Mouse (Mus musculus) adrenal gland, adult (tissue): ENCODE data around the gene Boc.
"Not testable (repeated sequence)": the region's sequence is repeated elsewhere in the genome, so short reads cannot be mapped to it uniquely, and the experiment has no call there.

Source experiments
- DNase-seq, 2 experiments: peaks; one replicate each; pipeline ENCODE4 v3.0.0; 2022 to 2023; ENCODE audit warnings: low spot score in 1 of 2; ENCODE audit not compliant: inconsistent age in 2 of 2

Gene Boc

DNA sequence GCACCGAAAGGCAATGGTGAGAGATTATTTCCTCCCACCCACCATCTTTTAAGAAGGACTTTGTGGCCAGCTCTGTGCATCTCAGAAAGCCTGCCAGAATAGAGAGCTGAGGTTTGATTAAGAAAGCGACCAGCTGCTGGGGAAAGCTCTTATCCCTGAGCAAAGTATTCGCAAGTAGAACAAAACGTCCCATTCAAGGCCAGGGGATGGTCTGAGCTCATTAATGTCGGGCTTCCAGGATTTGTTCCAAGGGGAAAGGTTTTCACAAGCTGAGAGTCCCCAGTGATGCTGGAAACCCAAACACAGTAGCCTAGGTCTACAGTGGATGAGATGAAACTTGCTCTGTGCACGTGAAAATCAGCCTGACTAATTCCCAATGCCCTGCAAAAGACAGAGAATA lies 64.8 kb downstream of the Boc start:
- DNase-seq: peak; percentile 83 to 84

- no peak for DNase-seq
Observed at GRCm38 (mm10) chr16:44492706-44493105, 66.0 kb downstream of the Boc start.

DNA sequence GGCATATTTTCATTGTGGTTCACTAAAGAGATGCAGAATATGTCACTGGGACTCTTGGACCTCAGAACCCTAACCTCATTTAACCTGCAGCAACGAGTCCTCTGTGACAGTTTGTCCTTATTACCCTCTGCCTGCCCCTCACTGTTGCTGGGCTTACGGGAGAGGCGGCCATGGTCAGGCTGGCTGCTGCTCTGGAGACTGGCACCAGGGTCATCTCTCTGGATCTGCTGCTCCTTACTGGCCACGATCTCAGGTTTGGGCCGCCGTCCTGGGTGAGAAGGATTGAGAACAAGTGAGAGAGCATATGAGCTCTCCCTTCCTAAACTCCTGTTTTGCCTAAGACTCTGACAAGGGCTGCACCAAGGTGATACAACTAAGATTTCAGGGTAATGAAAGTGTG lies 66.5 kb downstream of the Boc start:
- no peak for DNase-seq

DNA sequence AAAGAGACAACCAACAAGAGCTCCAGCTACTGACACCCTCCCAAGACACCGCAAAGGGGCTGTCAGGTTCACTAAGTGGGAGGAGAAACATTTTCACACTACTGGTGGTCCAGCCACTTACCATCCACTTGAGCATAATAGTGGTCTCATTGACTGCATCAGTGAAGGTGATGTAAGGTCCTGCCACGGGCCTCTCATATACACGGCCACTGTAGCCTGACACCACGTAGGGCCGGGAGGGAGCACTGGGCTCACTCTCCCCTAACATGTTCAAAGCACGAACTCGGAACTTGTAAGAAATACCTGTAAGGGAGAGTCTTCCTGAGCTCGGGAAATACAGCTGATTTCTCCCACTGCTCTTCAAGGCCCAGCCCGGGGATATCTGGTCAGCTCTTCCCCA lies 67.6 kb downstream of the Boc start:
- DNase-seq: no peak

GRCm38 (mm10) chr16:44487194-44487593 lies 71.5 kb downstream of the Boc start:
- DNase-seq: peak in 1 of 2 experiments; percentile 31

DNA sequence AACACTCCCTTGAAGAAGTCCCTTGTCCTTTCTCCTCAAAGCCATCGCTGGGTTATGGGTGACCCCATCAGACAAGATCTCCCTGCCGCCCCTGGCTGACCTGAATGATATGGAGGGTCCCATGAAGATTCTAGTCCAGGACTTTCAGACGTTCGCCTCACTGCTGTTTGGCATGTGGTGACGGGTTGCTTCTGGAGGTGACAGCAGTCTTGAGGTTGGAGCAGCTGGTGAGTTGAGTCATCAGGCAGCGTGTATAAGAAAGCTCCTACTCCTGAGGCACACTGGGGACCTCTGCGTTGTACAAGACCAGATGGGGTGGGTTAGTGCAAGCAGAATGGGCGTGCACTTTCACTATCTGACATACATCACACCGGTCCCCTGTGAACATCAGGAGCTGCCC lies 72.1 kb downstream of the Boc start:
- peak in 1 of 2 experiments; percentile 32 for DNase-seq

DNA sequence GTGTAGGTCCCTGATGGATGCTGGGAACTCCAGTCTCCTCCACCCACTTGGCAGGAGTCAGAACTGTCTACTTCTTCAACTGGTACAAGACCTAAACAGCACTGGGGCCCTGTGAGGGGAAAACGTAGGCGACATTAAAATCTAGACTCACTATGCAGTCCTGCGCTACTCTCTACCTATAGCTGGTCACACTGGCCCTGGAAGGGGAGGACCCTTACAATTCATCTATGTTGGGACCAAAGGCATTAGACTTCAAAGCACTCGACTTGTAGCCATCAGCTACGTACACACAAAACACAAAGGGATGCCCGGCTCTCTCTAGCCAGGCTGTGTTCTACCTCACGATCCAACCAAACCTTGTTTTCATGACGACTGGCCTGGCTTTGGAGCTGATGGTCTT lies 73.0 kb downstream of the Boc start:
- peak in 1 of 2 experiments; percentile 56 for DNase-seq

DNA sequence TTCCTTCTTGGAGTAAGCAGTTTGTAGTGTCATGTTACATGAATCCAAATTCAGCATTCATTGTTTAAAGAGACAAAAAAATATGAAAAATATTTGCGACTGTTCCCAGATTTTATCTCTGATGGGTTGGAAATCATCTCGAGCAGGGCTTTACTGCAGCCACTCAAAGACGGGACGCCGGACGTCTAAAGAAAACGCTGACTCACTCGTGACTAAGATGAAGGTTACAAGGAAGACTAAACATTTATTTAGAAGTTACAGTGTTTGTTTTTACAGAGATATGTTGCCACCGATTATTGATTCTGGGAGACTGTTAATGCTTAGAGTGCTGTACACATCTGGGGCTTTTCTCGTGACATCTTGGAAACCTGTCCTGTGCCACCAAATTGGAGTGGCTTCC lies 73.9 kb downstream of the Boc start:
- peak in 1 of 2 experiments; percentile 86 for DNase-seq

GRCm38 (mm10) chr16:44484079-44484478 lies 74.6 kb downstream of the Boc start:
- peak; percentile 83 to 96 for DNase-seq

GRCm38 (mm10) chr16:44481599-44482593 lies 76.8 kb downstream of the Boc start:
- peak in 1 of 2 experiments; percentile 51 for DNase-seq

GRCm38 (mm10) chr16:44480616-44481015 lies 78.1 kb downstream of the Boc start:
- peak in 1 of 2 experiments; percentile 76 for DNase-seq

DNA sequence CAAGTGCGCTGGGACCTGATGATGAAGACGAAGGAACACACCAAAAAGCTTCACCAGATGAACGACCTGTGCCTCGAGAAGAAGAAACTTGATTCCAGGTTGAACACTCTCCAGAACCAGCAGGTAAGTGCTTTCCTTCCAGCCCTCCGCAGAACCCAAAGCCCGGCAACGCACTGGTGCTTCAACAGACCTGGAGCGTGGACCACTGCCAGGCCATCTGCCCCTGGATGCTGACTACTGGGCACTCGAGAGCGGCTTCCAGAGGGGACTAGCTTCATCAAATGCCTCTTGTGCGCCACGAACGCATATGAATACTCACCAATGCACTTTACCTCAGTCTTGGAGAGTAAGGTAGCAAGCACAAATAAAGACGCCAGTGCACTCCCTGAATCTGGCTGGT lies 78.8 kb downstream of the Boc start:
- DNase-seq: peak in 1 of 2 experiments; percentile 34

- no peak for DNase-seq
Observed at GRCm38 (mm10) chr16:44478767-44479166, 79.9 kb downstream of the Boc start.

DNA sequence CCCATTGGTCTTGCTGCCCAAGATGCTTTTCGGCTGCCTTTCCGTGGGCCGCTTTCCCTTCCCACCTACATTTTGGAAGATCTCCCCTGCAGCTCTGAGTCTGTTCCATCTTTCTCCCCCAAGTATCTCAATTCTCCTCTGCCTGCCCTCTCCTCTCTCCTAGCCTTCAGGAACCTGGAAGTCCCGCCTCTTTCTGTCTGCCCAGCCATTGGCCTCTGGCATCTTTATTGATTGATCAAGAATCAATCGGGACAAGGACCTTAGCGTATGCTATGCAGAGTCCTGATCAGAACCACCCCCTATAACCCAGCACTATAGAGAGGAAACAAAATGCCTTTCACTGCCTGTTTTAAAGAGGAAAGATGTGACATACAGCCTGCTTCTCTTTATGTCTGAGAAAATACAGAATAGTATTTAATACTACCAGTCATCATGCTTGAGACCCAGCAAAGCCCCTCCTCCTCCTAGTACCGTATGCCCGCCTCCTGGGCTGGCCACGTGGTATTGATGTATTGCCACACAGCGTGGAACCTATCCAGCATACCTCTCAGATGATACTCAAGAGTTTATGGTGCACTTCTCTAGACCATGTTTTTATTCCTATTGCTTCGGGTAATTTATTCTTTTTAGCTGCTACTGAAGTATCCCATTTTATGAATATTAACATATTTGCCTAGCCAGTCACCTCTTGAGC lies 82.9 kb downstream of the Boc start:
- DNase-seq: no peak

DNA sequence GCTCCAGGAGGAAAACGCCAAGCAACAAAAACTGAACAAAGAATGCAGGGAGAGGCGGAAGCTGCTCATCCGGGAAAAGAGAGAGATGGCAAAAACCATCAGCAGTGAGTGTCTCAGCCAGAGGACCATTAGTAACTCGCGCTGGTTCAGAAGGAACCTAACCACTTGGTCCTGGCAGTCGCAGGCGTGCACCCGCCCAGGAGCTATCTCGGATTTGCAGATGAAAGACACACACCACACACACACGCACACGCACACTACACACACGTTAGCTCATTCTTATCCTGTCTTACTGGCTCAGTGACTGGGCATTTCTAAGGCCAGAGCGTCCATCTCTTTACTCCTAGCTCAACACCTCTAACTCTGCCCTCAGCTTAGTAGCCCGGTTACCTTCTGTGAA lies 83.4 kb downstream of the Boc start:
- no peak for DNase-seq

DNA sequence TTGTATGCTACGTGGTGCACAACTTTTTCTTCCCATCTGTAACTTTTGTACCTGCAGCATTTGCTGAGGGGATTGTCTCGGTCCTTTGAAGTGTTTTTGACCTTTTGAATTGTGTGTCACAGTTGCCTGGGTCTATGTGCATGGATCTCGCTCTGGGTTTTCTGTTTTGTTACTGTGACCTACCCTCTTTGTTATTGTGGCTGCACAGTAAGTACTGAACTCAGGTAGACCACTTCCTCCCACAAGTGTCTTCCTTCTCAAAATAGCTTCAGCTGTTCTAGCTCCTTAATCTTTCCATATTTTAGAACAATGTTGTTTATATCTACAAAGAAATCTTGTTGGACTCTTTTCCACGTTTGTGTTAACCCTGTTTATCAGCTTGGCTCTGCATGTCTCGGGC lies 97.8 kb downstream of the Boc start:
- no peak for DNase-seq

GRCm38 (mm10) chr16:44458826-44459225 lies 99.9 kb downstream of the Boc start:
- no peak for DNase-seq

- DNase-seq: no peak
Observed at GRCm38 (mm10) chr16:44457858-44458257, 100.8 kb downstream of the Boc start.

GRCm38 (mm10) chr16:44441913-44442312 lies 116.8 kb downstream of the Boc start:
- not testable (repeated sequence) for DNase-seq

DNA sequence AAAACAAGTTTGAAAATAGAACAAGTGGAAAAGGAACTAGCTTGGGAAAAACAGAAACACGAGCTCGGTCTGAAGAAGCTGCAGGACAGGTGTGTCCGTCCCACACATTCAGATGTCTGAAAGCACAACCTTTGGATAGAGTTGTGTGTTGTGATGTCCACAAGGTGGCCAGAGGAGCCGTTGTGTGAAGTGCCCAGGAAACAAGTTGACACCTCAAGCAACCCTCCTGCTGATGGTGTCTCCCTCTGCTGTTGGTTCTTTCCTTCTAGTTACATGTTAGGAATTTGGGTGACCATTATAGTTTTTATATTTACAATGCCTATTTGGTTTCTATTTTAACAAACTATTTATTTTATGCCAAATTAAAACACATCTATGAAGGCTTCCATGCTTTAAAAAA lies 123.2 kb downstream of the Boc start:
- DNase-seq: no peak
